Mouse (Mus musculus) lung, adult 2 months (tissue): Measurements from ENCODE around the gene Hdac1. TPM values are rescaled to one million over a fixed set of nuclear protein-coding genes. Genes with fewer than 3 reads are reported as not detected.

Source experiments
- DNase-seq: peaks from one replicate; pipeline ENCODE4 v3.0.0; 2022
- H3K4me1 ChIP-seq: fragments of 200-500 bp; 2 replicates; pipeline ENCODE4 v1.6.1; 2011; ENCODE audit warnings: low read length; ENCODE audit not compliant: control insufficient read depth, insufficient read depth
- H3K4me3 ChIP-seq: fragments of 200-500 bp; replicated peaks from 2 replicates; pipeline ENCODE3; 2011; ENCODE audit warnings: low read depth, mild to moderate bottlenecking, control low read depth, low read length; ENCODE audit errors: extremely low read depth
- CTCF ChIP-seq: fragments of 200-500 bp; IDR thresholded peaks from 2 replicates; pipeline ENCODE4 v1.5.1; 2011; ENCODE audit warnings: mild to moderate bottlenecking, low read length, control low read depth; ENCODE audit not compliant: insufficient read depth
- POLR2A ChIP-seq: fragments of 200-500 bp; IDR thresholded peaks from 2 replicates; pipeline ENCODE4 v1.6.1; 2011; ENCODE audit warnings: low read depth, mild to moderate bottlenecking, control low read depth, low read length, borderline replicate concordance; ENCODE audit errors: extremely low read depth
- WGBS: fragments of 180-500 bp; shearing (Covaris S2); methylation state at CpG from one replicate; pipeline ENCODE4 v1.1.7; 2018; 5-methylcytosine and 5-hydroxymethylcytosine counted together
- polyA plus RNA-seq: library from polyadenylated mRNA; depleted of rRNA; stranded (reverse); fragments of >200 nt; gene quantifications from 2 replicates; pipeline ENCODE4 v1.2.3, GENCODE M21; 2012; rRNA removed

The Hdac1 gene
- polyA plus RNA-seq, 1 experiment: 64.8 TPM

DNA sequence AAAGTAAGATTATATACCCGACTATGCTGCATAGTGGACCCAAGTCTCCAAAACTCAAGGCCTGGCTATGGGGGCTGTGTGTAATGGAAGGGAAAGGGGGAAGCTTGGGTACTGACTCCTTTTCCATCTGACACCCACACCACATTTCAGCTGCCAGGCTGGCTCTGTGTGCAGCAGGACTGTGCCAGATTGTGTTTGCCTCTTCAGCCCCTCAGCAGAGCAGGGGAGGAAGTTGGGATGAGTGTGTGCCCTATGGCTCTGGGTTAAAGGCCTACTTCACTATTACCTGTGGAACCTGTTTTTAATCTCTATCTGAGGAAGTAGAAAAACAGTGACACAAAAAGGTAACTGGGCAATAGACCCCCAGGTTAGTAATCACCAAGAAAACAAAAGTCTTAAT, 61.4 kb downstream of the Hdac1 start:
- TF ChIP-seq POLR2A: no peak
- TF ChIP-seq CTCF: no peak
- no peak for DNase-seq
- WGBS: 69% methylated on average over 1 of the region's 1 CpGs
- no peak overlapping the region for H3K4me3 ChIP-seq
- no peaks in the 10 kb centered on the region; the same call in 1 of the 2 replicates for H3K4me1 ChIP-seq

DNA sequence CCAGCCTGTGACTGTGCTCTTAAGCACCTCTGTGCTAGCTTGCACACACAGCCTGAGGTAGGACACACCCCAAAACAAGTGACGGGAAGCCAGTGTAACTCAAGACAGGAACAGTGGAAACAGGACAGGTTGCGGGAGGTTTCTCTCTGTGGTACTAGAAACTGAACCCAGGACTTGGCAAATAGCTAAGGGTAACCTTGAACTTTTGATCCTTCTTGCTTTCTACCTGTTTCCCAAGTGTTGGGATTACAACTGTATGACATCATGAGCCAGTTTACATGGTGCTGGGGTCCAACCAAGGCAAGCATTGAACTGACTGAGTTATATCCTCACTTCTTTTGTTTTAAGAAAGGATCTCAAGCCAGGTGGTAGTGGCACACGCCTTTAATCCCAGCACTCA, 62.6 kb downstream of the Hdac1 start:
- DNase-seq: no peak
- whole genome bisulfite sequencing: 85% methylated on average over 3 of the region's 3 CpGs

DNA sequence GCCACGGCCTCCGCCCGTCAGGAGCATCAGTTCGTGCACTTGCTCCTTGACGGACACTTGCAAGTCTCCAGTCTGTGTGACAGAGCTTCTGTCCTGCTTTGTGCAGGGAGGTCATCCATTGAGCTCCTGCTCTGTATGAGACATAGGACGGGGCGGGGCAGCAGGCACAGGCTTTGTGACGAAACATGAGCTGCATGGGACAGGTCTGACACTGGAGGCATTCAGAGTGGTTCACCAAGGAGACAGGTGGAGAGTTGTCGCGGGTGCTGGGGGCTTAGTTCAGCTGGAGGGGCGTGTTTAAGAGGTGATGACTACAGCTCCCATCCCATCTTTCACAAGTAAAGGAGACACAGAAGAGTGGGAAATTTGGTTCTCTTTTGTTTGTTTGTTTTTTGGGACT, 66.5 kb downstream of the Hdac1 start:
- Histone ChIP-seq H3K4me1 (no peaks in the 10 kb centered on the region), H3K4me3 (no peak overlapping the region)
- DNase-seq: no peak
- WGBS: 90% methylated on average over 11 of the region's 11 CpGs
- TF ChIP-seq POLR2A: no peak
- no peak for TF ChIP-seq CTCF

More for the DNA sequence above, 62.6 kb downstream of the Hdac1 start:
- no peaks in the 10 kb centered on the region; the same call in 1 of the 2 replicates for H3K4me1 ChIP-seq
- H3K4me3 ChIP-seq: no peak overlapping the region
- TF ChIP-seq CTCF: no peak
- TF ChIP-seq POLR2A: no peak

Other genes starting within 250 kb of the Hdac1 start
- gene Rbbp4, start 207.3 kb downstream of the Hdac1 start, polyA plus RNA-seq: 16.7 and 23.5 TPM in 2 replicates
- 5.8 and 11.3 TPM in 2 replicates for gene Zbtb8os, start 207.0 kb downstream of the Hdac1 start, polyA plus RNA-seq
- gene Zbtb8a, start 164.6 kb downstream of the Hdac1 start, polyA plus RNA-seq: 8.8 and 13.9 TPM in 2 replicates
- 0.12 and 0.14 TPM in 2 replicates for gene Zbtb8b, start 101.9 kb downstream of the Hdac1 start, polyA plus RNA-seq
- gene Bsdc1, start 81.1 kb downstream of the Hdac1 start, polyA plus RNA-seq: 18.9 and 28.4 TPM in 2 replicates
- gene Tssk3, start 51.7 kb downstream of the Hdac1 start, polyA plus RNA-seq: 0.12 TPM in 1 of 2 replicates, not detected in the other
- gene Fam229a, start 51.5 kb downstream of the Hdac1 start, polyA plus RNA-seq: 0.80 and 1.1 TPM in 2 replicates
- 16.6 and 18.6 TPM in 2 replicates for gene Marcksl1, start 29.1 kb downstream of the Hdac1 start, polyA plus RNA-seq
- 7.9 and 11.8 TPM in 2 replicates for gene Lck, start 30.9 kb upstream of the Hdac1 start, polyA plus RNA-seq
- 1.9 and 2.7 TPM in 2 replicates for gene Fam167b, start 35.8 kb upstream of the Hdac1 start, polyA plus RNA-seq
- gene Eif3i, start 57.9 kb upstream of the Hdac1 start, polyA plus RNA-seq: 148 and 197 TPM in 2 replicates
- 136 and 158 TPM in 2 replicates for gene Tmem234, start 58.0 kb upstream of the Hdac1 start, polyA plus RNA-seq
- gene Dcdc2b, start 71.5 kb upstream of the Hdac1 start, polyA plus RNA-seq: 16.0 and 17.8 TPM in 2 replicates
- 31.1 and 36.5 TPM in 2 replicates for gene Iqcc, start 76.4 kb upstream of the Hdac1 start, polyA plus RNA-seq
- 20.6 and 34.1 TPM in 2 replicates for gene Ccdc28b, start 81.2 kb upstream of the Hdac1 start, polyA plus RNA-seq
- 30.0 and 36.7 TPM in 2 replicates for gene Txlna, start 98.4 kb upstream of the Hdac1 start, polyA plus RNA-seq
- gene Kpna6, start 130.1 kb upstream of the Hdac1 start, polyA plus RNA-seq: 16.6 and 26.3 TPM in 2 replicates
- 24.4 and 25.7 TPM in 2 replicates for gene Tmem39b, start 154.1 kb upstream of the Hdac1 start, polyA plus RNA-seq
- gene Khdrbs1, start 199.6 kb upstream of the Hdac1 start, polyA plus RNA-seq: 34.8 and 44.5 TPM in 2 replicates